Mouse (Mus musculus) embryonic facial prominence, embryonic 11.5 days (tissue): ENCODE results near the gene Prkd2. TPM values are rescaled to one million over a fixed set of nuclear protein-coding genes. Genes with fewer than 3 reads are reported as not detected.

ENCODE experiments used
- ATAC-seq: fragments of 200-750 bp; cut with Nextera tagmentation; replicated peaks from 2 replicates; pipeline ENCODE4 v1.8.0; 2017; ENCODE audit warnings: low read depth; ENCODE audit not compliant: insufficient number of reproducible peaks, low FRiP score, low TSS enrichment
- DNase-seq: peaks from one replicate; pipeline ENCODE4 v3.0.0-alpha.2; 2015; ENCODE audit warnings: low spot score
- H3K27ac ChIP-seq: fragments of 300-500 bp; sonication (generic); replicated peaks from 2 replicates; pipeline ENCODE4 v1.5.1; 2014; ENCODE audit warnings: mild to moderate bottlenecking, low read depth, low read length, control low read depth
- H3K27me3 ChIP-seq: fragments of 300-500 bp; sonication (generic); 2 replicates; pipeline ENCODE4 v1.6.1; 2014; ENCODE audit warnings: mild to moderate bottlenecking, low read length, moderate library complexity, mixed read lengths; ENCODE audit not compliant: control insufficient read depth, insufficient read depth
- H3K36me3 ChIP-seq: fragments of 300-500 bp; sonication (generic); replicated peaks from 2 replicates; pipeline ENCODE4 v1.6.1; 2014; ENCODE audit warnings: low read depth, mild to moderate bottlenecking, low read length, moderate library complexity, mixed read lengths; ENCODE audit not compliant: control insufficient read depth, insufficient read depth
- H3K4me1 ChIP-seq: fragments of 300-500 bp; sonication (generic); 2 replicates; pipeline ENCODE4 v1.6.1; 2014; ENCODE audit warnings: low read length, mixed read lengths; ENCODE audit not compliant: control insufficient read depth, insufficient read depth
- H3K4me2 ChIP-seq: fragments of 300-500 bp; sonication (generic); 2 replicates; pipeline ENCODE4 v1.6.1; 2014; ENCODE audit warnings: low read depth, mild to moderate bottlenecking, control low read depth, low read length, moderate library complexity
- H3K4me3 ChIP-seq: fragments of 300-500 bp; sonication (generic); 2 replicates; pipeline ENCODE4 v1.5.1; 2014; ENCODE audit warnings: low read depth, low read length, control low read depth
- H3K9ac ChIP-seq: fragments of 300-500 bp; sonication (generic); replicated peaks from 2 replicates; pipeline ENCODE4 v1.6.1; 2014; ENCODE audit warnings: mild to moderate bottlenecking, control low read depth, low read length
- H3K9me3 ChIP-seq: fragments of 300-500 bp; sonication (generic); replicated peaks from 2 replicates; pipeline ENCODE4 v1.6.1; 2016; ENCODE audit warnings: mild to moderate bottlenecking, low read length, inconsistent platforms, mixed read lengths; ENCODE audit not compliant: control insufficient read depth
- WGBS: fragments of 180-500 bp; shearing (Covaris S2); extraction: QIAGEN DNeasy Blood & Tissue Kit; methylation state at CpG from one replicate; pipeline ENCODE4 v1.1.7; 2014; 5-methylcytosine and 5-hydroxymethylcytosine counted together
- polyA plus RNA-seq: library from polyadenylated mRNA; unstranded; fragments of >200 nt; fragmentation: Nextera tagmentation; extraction: Ambion mirVana; gene quantifications from 2 replicates; pipeline ENCODE4 v1.2.1, GENCODE M21; 2014

Prkd2 gene
- polyA plus RNA-seq, 1 experiment from 2014 or later: 10.1 TPM

GRCm38 (mm10) chr7:16909909-16910308, 67.2 kb downstream of the Prkd2 start:
- peaks cover 6% of the 10 kb centered on the region for H3K36me3 ChIP-seq
- DNase-seq (no peak), ATAC-seq (no peak)
- no peaks in the 10 kb centered on the region for H3K9me3 ChIP-seq
- peaks cover 3% of the 10 kb centered on the region; the same call in 1 of the 2 replicates for H3K4me1 ChIP-seq
- H3K4me2 ChIP-seq: no peak overlapping the region
- WGBS: 49% methylated on average over 10 of the region's 10 CpGs
- H3K4me3 ChIP-seq: no peak overlapping the region
- H3K27ac ChIP-seq: no peak overlapping the region
- H3K27me3 ChIP-seq: no peaks in the 10 kb centered on the region
- no peak overlapping the region for H3K9ac ChIP-seq

DNA sequence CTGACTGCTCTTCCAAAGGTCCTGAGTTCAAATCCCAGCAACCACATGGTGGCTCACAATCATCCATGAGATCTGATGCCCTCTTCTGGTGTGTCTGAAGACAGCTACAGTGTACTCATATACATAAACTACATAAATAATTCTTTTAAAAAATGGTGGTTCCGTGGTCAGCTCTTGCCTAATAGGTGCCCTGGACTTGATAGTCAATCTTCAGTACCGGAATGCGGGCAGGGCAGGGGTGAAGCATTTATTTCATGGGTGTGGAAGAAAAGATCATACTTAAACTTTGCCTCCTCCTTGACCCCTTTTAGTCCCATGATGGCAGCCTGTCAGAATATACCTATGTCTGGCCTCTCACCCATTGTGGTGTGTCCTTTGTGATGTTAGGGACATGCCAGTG, 69.2 kb downstream of the Prkd2 start:
- Histone ChIP-seq H3K4me3 (no peak overlapping the region), H3K9ac (no peak overlapping the region), H3K27ac (no peak overlapping the region), H3K4me2 (no peak overlapping the region), H3K27me3 (no peaks in the 10 kb centered on the region), H3K9me3 (no peaks in the 10 kb centered on the region), H3K4me1 (no peaks in the 10 kb centered on the region; the same call in 1 of the 2 replicates), H3K36me3 (peaks cover 10% of the 10 kb centered on the region)
- 89% methylated on average over 3 of the region's 3 CpGs for WGBS
- DNase-seq (no peak), ATAC-seq (no peak)

DNA sequence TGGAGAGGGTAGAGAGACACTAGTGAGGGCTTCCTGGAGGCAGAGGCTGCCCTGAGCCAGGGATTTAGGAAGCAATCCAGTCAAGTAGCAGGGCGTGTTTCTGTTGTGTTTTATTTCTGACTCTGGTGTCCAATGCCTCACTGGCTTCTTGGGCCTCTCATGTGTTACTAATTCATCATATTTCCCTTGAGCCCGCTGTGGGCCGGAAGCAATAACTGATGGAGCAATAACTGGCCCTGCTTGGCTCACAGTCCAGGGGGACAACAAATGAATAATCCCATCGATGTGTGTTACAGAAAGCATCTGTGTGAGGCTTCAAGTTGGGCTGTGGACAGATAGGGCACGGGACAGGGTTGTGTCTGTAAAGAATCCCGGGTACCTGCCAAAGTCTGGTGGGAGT, 69.7 kb downstream of the Prkd2 start:
- Histone ChIP-seq H3K27ac (no peak overlapping the region), H3K36me3 (peaks cover 13% of the 10 kb centered on the region), H3K4me2 (no peak overlapping the region), H3K4me1 (no peaks in the 10 kb centered on the region; the same call in 1 of the 2 replicates), H3K9ac (no peak overlapping the region), H3K9me3 (no peaks in the 10 kb centered on the region), H3K4me3 (no peak overlapping the region), H3K27me3 (no peaks in the 10 kb centered on the region)
- ATAC-seq (no peak), DNase-seq (no peak)
- WGBS: 68% methylated on average over 6 of the region's 6 CpGs

DNA sequence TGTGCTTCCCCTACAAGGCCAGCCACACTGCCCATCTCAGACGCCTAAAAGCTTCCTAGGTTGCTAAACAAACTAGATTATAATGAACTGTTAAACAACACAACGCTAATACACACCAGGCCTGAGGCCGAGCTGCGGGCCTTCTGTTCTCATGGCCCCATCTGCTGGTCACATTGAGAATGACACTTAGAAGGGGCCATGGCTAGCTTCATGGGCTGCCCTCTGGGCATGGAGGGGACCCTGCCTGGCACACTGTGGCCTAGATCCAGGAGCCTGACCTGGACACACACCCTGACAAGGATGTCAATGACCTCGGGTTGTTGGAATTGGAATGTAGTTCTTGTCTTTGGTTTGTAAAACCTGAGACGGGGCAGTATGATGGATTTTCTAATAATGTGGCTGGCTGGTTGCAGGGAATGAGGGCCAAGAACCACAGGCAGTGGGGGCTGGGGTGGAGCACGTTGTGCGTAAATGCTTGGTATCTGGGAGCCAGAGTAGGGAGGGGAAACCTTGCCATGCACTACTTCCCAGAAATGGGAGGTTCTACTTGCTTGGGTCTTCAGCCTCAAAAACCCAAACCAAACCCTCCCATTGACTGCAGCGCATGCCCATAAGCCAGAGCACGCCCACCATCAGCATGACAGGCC, 71.2 kb downstream of the Prkd2 start:
- ATAC-seq: peak; percentile 56; the same call in 1 of the 2 replicates
- Histone ChIP-seq H3K36me3 (peaks cover 15% of the 10 kb centered on the region), H3K27me3 (no peaks in the 10 kb centered on the region), H3K4me1 (no peaks in the 10 kb centered on the region; the same call in 1 of the 2 replicates), H3K4me3 (no peak overlapping the region), H3K27ac (no peak overlapping the region), H3K9me3 (no peaks in the 10 kb centered on the region), H3K4me2 (no peak overlapping the region), H3K9ac (no peak overlapping the region; the same call in 1 of the 2 replicates)
- WGBS: 35% methylated on average over 10 of the region's 10 CpGs
- DNase-seq: peak; percentile 85

DNA sequence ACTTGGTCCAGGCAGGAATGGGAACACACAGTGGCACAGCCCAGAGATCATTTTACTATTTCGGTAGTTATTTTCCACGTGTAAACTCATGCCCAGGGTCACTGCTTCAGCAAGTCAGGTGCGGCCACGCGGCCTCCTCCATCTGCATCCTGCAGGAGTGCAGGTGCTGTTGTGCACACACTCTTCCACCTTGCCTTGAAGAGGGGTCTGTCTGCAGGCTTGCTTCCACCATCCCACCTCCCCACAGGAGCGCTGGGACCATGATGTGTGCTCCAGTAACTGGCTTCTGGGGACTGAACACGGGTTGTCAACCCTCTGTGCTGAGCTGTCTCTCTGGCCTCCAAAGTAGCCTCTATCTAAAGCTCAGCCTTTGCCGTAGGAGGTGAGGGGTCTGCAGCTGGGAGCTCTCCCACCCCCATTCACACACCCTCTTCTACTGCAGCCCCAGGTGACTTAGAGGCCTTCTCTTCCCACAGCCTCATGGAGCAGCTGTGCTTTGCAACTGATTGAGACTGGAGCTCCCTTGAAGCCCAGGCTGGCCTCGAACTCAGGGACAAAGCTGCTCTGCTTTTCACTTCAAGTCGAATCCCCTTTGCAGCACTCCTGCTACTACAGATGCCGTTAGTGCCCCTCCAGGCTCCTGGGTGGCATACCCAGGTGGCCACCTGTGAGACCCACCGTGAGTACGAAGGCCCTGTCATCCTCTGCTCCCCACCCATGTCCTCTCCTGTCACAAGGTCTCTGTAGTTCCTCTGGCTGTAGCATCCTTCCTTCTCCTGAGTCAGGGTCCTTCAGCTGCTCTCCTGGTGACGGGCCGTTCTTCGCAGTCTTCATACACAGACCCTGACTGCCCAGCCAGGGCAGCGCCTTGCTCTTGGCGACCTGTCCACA, 72.0 kb downstream of the Prkd2 start:
- Histone ChIP-seq H3K4me2 (no peak overlapping the region), H3K36me3 (peaks cover 15% of the 10 kb centered on the region), H3K27ac (no peak overlapping the region), H3K27me3 (no peaks in the 10 kb centered on the region), H3K9ac (no peak overlapping the region), H3K9me3 (no peaks in the 10 kb centered on the region), H3K4me3 (no peak overlapping the region), H3K4me1 (no peaks in the 10 kb centered on the region; the same call in 1 of the 2 replicates)
- WGBS: 85% methylated on average over 18 of the region's 18 CpGs
- DNase-seq: no peak
- ATAC-seq: no peak

DNA sequence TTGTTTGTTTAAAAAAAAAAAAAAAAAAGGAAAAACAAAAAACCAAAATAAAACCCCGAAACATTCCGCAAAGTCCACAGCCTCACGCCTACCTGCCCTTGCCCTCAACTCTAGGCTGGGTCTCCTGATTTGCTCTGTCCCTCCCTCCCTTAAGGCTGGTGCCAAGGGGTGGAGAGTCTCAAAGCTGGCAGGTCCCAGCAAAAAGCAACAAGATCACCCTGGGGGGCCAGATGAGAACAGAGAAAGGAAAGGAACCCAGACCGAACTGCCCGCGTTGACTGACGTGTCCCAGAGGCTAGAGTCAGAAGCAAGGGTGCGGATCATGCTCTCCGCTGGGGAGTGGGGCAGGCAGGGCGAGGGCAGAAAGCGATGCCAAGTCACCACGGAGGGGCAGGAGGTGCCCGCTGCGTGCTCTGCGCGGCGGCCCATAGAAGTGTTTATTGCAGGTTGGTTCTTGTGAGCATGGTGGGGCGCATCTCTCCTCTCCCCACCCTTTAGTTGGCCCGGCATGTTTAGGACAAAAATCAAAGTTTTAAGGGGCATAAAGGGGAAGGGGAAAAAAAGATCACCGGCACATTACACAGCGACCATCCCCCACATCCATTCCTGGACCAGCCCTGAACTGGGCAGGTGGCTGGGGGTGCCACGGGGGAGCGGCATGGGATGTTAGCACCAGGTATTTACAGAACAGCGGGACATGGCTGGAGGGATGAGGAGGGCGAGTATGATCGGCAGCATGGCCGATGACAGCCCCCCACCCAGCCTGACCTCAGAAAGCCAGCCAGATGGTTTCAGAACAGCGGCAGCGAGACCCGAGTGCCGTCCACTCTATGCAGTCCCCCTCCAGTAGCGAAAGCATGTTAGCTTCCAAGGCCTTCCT, 73.0 kb downstream of the Prkd2 start:
- Histone ChIP-seq H3K4me1 (peaks cover 2% of the 10 kb centered on the region), H3K4me3 (no peak overlapping the region), H3K36me3 (peaks cover 15% of the 10 kb centered on the region), H3K27ac (no peak overlapping the region), H3K9me3 (no peaks in the 10 kb centered on the region), H3K9ac (no peak overlapping the region), H3K27me3 (no peaks in the 10 kb centered on the region), H3K4me2 (no peak overlapping the region)
- 90% methylated on average over 28 of the region's 32 CpGs for WGBS
- DNase-seq (no peak), ATAC-seq (no peak)

- no peak overlapping the region for H3K4me2 ChIP-seq
- no peaks in the 10 kb centered on the region for H3K27me3 ChIP-seq
- peaks cover 10% of the 10 kb centered on the region for H3K4me1 ChIP-seq
- no peak for DNase-seq
- no peak overlapping the region for H3K4me3 ChIP-seq
- WGBS: 87% methylated on average over 30 of the region's 30 CpGs
- ATAC-seq: no peak
- H3K27ac ChIP-seq: no peak overlapping the region
- H3K9ac ChIP-seq: no peak overlapping the region
- peaks cover 15% of the 10 kb centered on the region for H3K36me3 ChIP-seq
- no peaks in the 10 kb centered on the region for H3K9me3 ChIP-seq
These were observed 73.9 kb downstream of the Prkd2 start for GRCm38 (mm10) chr7:16916342-16917265.
